Mouse (Mus musculus) lung, embryonic 14.5 days (tissue): ENCODE measurements around the gene Exoc6b. TPM values are rescaled to one million over a fixed set of nuclear protein-coding genes. Genes with fewer than 3 reads are reported as not detected.

Source experiments
- ATAC-seq: fragments of 200-750 bp; cut with Nextera tagmentation; 2 replicates; pipeline ENCODE4 v1.8.0; 2017; ENCODE audit warnings: mild to moderate bottlenecking, moderate TSS enrichment, moderate library complexity; ENCODE audit not compliant: insufficient read depth
- DNase-seq: peaks from one replicate; pipeline ENCODE4 v3.0.0-alpha.2; 2015
- H3K27ac ChIP-seq: fragments of 300-500 bp; sonication (generic); 2 replicates; pipeline ENCODE4 v1.5.1; 2014; ENCODE audit warnings: low read depth, mild to moderate bottlenecking, moderate library complexity
- H3K27me3 ChIP-seq: fragments of 300-500 bp; sonication (generic); 2 replicates; pipeline ENCODE4 v1.6.1; 2014; ENCODE audit warnings: low read length, control low read depth; ENCODE audit not compliant: insufficient read depth
- H3K36me3 ChIP-seq: fragments of 300-500 bp; sonication (generic); 2 replicates; pipeline ENCODE4 v1.6.1; 2014; ENCODE audit warnings: control low read depth; ENCODE audit not compliant: insufficient read depth
- H3K4me1 ChIP-seq: fragments of 300-500 bp; sonication (generic); 2 replicates; pipeline ENCODE4 v1.6.1; 2014; ENCODE audit warnings: antibody characterized with exemption, control low read depth; ENCODE audit not compliant: insufficient read depth
- H3K4me2 ChIP-seq: fragments of 300-500 bp; sonication (generic); 2 replicates; pipeline ENCODE4 v1.6.1; 2014; ENCODE audit warnings: mild to moderate bottlenecking
- H3K4me3 ChIP-seq: fragments of 300-500 bp; sonication (generic); 2 replicates; pipeline ENCODE4 v1.5.1; 2014; ENCODE audit warnings: low read depth, low read length
- H3K9ac ChIP-seq: fragments of 300-500 bp; sonication (generic); 2 replicates; pipeline ENCODE4 v1.6.1; 2014
- H3K9me3 ChIP-seq: fragments of 300-500 bp; sonication (generic); 2 replicates; pipeline ENCODE4 v1.6.1; 2016; ENCODE audit warnings: low read depth, low read length, control low read depth
- CTCF ChIP-seq: IDR thresholded peaks from 2 replicates; pipeline ENCODE4 v1.5.1; 2016; ENCODE audit warnings: antibody characterized with exemption, low read depth
- WGBS: fragments of 180-500 bp; shearing (Covaris S2); extraction: QIAGEN DNeasy Blood & Tissue Kit; methylation state at CpG from one replicate; pipeline ENCODE4 v1.1.7; 2014; 5-methylcytosine and 5-hydroxymethylcytosine counted together
- polyA plus RNA-seq: library from polyadenylated mRNA; unstranded; fragments of >200 nt; fragmentation: Nextera tagmentation; extraction: Ambion mirVana; gene quantifications from 2 replicates; pipeline ENCODE4 v1.2.1, GENCODE M21; 2014

Exoc6b gene
- polyA plus RNA-seq, 1 experiment from 2014 or later, result 40.4 TPM

DNA sequence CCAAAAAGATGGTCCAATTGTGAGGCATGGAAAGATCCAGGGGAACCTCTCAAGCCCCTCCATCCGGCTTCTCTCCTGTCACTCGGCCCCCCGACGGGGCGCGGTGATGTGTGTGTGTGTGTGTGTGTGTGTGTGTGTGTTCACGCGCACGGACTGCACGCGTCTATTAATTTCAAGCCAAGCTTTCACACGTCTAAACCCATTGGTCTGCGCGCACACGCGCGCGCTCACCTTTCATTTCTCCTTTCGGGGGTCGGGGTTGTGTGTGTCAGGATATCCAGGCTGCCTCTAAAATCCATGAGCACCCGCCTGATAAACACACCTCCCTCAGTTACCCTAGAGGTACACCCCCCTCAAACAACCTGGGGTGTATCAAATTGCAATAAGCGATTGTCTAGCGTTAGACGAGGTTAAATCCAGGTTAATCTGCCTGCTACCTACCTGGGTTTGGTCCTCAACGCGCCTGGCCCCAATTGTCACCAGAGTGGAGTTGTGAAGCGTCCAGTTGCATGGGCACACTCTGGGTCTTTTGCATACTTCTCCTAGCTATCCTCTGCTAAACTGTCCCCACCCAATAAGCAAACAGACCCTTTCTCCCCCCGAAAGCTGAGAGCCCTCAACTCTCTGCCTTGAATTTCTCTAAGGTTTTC, 482.6 kb downstream of the Exoc6b start:
- 1% methylated on average over 28 of the region's 28 CpGs for WGBS
- Histone ChIP-seq H3K27ac (no peak overlapping the region), H3K9ac (no peak overlapping the region; the same call in 1 of the 2 replicates), H3K27me3 (peaks cover 82% of the 10 kb centered on the region), H3K9me3 (no peaks in the 10 kb centered on the region), H3K4me2 (peak overlapping the region; percentile 87), H3K4me1 (peaks cover 23% of the 10 kb centered on the region), H3K4me3 (peak overlapping the region; percentile 46), H3K36me3 (no peaks in the 10 kb centered on the region)
- ATAC-seq (no peak), DNase-seq (no peak)
- no peak for TF ChIP-seq CTCF

DNA sequence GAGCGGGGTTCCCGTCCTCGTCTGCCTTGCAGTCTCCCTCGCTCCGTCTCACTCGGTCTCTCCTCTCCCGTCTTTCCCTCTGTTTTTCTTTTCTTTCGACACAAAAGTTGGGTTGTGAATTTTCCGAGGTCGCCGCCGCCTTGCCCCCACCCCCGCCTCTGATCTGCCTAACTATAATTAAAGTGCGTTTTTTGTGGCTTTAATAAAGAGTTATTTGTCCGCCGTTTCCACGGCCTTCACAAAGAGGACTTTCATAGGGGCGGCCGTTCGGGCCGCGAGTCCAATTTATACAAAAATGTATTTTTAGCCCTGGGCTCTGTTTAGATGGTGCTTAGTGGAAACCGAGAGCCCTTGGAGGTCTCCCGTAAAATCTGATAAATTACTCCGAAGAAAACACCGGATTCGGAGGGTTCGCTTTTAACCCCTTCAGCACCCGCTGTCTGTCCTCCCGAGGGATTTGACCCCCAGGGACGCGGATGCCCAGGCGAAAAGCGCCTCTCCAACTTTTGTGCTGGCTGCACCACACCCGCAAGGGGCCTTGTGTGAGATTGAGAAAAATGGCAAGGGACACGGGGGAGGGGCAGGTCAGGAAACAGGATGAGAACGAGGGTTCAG, 483.5 kb downstream of the Exoc6b start:
- TF ChIP-seq CTCF, result no peak
- H3K27ac ChIP-seq, result no peak overlapping the region; the same call in 1 of the 2 replicates
- ATAC-seq (no peak), DNase-seq (peak; percentile 41)
- no peaks in the 10 kb centered on the region for H3K36me3 ChIP-seq
- WGBS, result under 1% methylated on average over 37 of the region's 37 CpGs
- peaks cover 90% of the 10 kb centered on the region for H3K27me3 ChIP-seq
- peak overlapping the region; percentile 46 for H3K4me3 ChIP-seq
- H3K4me1 ChIP-seq, result peaks cover 29% of the 10 kb centered on the region
- H3K9me3 ChIP-seq, result no peaks in the 10 kb centered on the region
- peak overlapping the region; percentile 87 for H3K4me2 ChIP-seq
- peak overlapping the region; percentile 15; the same call in 1 of the 2 replicates for H3K9ac ChIP-seq

DNA sequence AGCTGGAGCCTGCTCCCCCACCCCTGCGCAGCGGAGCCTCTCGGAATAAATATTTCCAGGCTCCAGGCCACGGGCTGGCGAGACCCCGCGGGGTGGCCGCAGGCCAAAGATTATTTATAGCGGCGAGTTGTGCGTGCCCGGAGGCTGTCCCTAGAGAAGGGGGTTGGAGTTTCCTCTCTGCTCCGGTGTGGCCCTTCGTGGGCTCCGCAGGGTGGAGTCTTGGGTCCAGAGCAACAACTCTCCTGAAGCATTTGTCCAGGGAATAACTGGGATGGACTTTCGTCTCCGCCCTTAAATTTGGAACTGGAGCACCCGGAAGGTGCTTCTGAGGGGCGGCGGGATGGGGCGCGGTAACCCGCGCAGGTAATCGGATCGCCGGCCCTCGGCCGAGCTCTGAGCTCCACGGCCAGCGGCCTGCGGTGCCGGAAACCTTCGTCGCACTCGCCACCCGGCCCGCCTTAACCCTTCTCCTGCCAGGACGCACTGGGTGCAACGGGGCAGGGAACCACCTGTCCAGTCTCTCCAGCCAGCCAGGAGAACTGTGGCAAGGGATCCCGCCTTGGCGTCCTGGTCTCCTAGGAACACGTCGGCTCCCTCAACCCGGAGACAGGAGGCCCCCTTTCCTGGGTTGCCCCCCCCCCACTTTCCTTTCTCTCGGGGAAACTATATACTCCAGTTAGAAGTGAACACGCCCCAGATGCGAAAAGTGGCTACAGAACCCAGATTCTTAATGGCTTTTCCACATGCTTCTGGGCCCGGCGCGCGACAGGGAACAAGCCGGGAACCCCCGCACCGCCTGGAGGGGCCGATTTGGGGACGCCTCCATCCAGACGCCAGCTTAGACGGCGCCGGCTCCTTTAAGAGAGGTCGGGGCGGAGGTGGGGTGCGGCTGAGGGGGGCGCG, 484.3 kb downstream of the Exoc6b start:
- TF ChIP-seq CTCF, result no peak
- WGBS, result under 1% methylated on average over 66 of the region's 66 CpGs
- Histone ChIP-seq H3K36me3 (no peaks in the 10 kb centered on the region), H3K27me3 (peaks cover 92% of the 10 kb centered on the region), H3K4me2 (peak overlapping the region; percentile 87), H3K27ac (no peak overlapping the region; the same call in 1 of the 2 replicates), H3K4me3 (peak overlapping the region; percentile 46), H3K4me1 (peaks cover 29% of the 10 kb centered on the region), H3K9ac (peak overlapping the region; percentile 15; the same call in 1 of the 2 replicates), H3K9me3 (no peaks in the 10 kb centered on the region)
- no peak for ATAC-seq
- peak; percentile 63 for DNase-seq

DNA sequence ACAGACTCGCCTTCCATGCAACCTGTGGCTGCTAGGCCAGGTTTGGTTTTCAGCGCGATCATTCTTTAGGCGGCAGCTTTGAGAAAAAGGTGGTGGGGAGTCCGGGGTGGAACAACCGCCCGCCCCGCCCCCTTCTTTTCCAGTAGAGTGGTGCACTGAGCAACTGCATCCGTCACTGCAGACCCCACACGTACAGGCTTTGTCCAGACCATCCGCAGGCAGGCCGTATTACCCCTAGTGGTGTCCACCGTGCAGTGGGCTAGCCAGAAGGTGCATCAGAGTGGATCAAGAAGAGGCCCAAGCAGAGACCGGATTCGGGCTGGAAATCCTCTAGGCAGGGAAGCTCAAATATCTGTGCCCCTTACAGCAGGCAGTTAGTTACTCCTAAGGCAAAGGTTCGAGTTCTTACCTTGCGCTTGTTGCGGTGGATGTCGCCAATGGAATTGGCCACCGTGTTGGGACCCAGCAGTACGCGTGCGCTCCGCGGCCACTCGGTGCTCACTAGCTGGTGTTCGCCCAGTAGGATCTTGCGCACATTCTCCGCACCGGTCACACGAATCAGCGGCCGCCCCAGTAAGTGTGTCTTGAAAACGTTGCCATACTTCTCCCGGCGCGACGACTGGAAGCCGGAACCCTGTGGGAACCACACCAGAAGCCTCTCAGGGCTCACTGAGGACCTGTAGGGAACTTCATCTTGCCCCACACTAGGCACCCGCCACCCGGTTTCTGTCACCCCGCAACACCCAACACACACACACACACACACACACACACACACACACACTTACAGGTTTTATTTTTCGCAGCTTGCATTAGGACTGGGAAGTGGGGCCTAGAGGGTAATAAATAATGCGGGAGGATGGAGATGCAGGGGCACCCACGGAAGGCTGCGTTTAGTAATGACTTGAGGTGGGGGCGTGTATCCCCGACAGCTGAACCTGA, 485.2 kb downstream of the Exoc6b start:
- Histone ChIP-seq H3K9ac (no peak overlapping the region), H3K4me1 (peaks cover 29% of the 10 kb centered on the region), H3K4me3 (peak overlapping the region; percentile 46), H3K9me3 (no peaks in the 10 kb centered on the region), H3K4me2 (peak overlapping the region; percentile 87), H3K36me3 (no peaks in the 10 kb centered on the region), H3K27me3 (peaks cover 88% of the 10 kb centered on the region), H3K27ac (no peak overlapping the region)
- 2% methylated on average over 48 of the region's 48 CpGs for WGBS
- ATAC-seq (peak; percentile 44), DNase-seq (peak; percentile 37)
- peak; percentile 25; the same call in 1 of the 2 replicates for TF ChIP-seq CTCF

DNA sequence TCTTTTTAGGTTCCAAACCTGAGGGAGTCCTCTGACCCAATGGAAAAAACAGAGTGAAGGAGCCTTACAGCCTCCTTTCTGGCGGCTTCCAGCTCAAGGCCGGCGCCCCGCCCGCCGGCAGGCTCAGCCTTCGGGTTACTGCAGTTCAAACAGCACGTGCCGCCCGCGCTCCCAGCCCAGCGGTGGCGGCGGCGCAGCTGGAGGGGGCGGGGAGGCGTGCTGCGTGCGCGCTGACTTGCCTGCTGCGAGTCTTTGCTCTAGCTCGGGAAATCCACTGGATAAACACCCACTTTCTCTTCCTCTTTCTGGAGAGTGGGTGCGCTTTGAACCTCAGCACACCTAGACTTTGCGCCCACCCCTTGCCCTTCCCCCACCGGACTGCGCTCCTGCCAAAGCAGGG, 485.9 kb downstream of the Exoc6b start:
- peak overlapping the region; percentile 87 for H3K4me2 ChIP-seq
- DNase-seq (peak; percentile 92), ATAC-seq (peak; percentile 79)
- no peaks in the 10 kb centered on the region for H3K36me3 ChIP-seq
- peaks cover 81% of the 10 kb centered on the region for H3K27me3 ChIP-seq
- no peaks in the 10 kb centered on the region for H3K9me3 ChIP-seq
- peak overlapping the region; percentile 46 for H3K4me3 ChIP-seq
- peaks cover 29% of the 10 kb centered on the region for H3K4me1 ChIP-seq
- no peak overlapping the region for H3K9ac ChIP-seq
- 0 out of 2 replicates have a peak overlapping the region, but pooled peaks have one; percentile 12 for H3K27ac ChIP-seq
- TF ChIP-seq CTCF, result no peak
- under 1% methylated on average over 26 of the region's 26 CpGs for WGBS

DNA sequence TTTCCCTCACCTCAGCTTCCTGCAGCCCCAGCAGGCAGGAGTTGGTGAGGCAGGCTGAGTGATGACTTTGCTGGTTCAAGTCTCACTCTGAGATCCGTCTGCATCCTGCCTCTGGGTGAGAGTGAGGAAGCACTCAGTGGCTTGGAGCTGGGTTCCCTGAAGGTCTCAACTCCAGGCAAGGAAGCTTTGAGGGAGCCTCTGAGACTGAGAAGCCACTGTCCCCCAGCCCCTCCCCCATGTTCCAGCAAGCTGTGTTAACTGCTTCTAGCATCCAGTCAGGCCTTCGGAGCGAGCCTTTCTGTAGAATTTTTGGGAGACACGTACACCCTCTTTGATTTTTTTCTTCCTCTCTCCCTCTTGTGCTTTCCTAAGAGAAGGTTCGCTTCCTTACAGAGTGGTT, 486.5 kb downstream of the Exoc6b start:
- Histone ChIP-seq H3K27ac (0 out of 2 replicates have a peak overlapping the region, but pooled peaks have one; percentile 12), H3K4me3 (no peak overlapping the region), H3K4me1 (peaks cover 29% of the 10 kb centered on the region), H3K36me3 (no peaks in the 10 kb centered on the region), H3K9me3 (no peaks in the 10 kb centered on the region), H3K27me3 (peaks cover 77% of the 10 kb centered on the region), H3K4me2 (peak overlapping the region; percentile 87), H3K9ac (no peak overlapping the region)
- ATAC-seq (no peak), DNase-seq (no peak)
- 32% methylated on average over 5 of the region's 5 CpGs for WGBS
- TF ChIP-seq CTCF, result no peak
